Mouse (Mus musculus) E14TG2a.4 (cell line): ENCODE data around the gene Mrps21.

ENCODE experiments used
- CTCF ChIP-seq: conservative IDR thresholded peaks from 2 replicates; pipeline ENCODE4 v1.5.1; 2014; ENCODE audit warnings: low read length
- NANOG ChIP-seq: IDR thresholded peaks from 2 replicates; pipeline ENCODE4 v1.6.1; 2014; ENCODE audit warnings: borderline replicate concordance, low read length, mixed read lengths

GRCm38 (mm10) chr3:95818571-95819288 is 52.6 kb downstream of the Mrps21 start, which contains the start of gene Rprd2:
- TF ChIP-seq CTCF (no peak), NANOG (no peak)
